Mouse (Mus musculus): Measurements from ENCODE around the gene Smim7. TPM values are rescaled to one million over a fixed set of nuclear protein-coding genes. Genes with fewer than 3 reads are reported as not detected.

Gene Smim7
- total RNA-seq (2021), result 10 to 100 TPM; 80.0 to 81.2 TPM
- long read RNA-seq, experiment 1, transcript Smim7-201 (4 exons, 642 nt), result minor isoform, 8 of 97 reads
- long read RNA-seq, experiment 1, transcript Smim7-203 (5 exons, 2,892 nt), result major isoform, 82 of 97 reads
- long read RNA-seq, experiment 1, partial matches to known transcripts, result 3 of 97 reads
- long read RNA-seq, experiment 1, other reads (novel, unspliced or antisense), result 4 of 97 reads
- long read RNA-seq, experiment 2, transcript Smim7-203 (5 exons, 2,892 nt), result major isoform, 86 of 97 reads
- long read RNA-seq, experiment 2, transcript Smim7-201 (4 exons, 642 nt), result minor isoform, 6 of 97 reads
- long read RNA-seq, experiment 2, partial matches to known transcripts, result 3 of 97 reads
- long read RNA-seq, experiment 2, other reads (novel, unspliced or antisense), result 2 of 97 reads

DNA sequence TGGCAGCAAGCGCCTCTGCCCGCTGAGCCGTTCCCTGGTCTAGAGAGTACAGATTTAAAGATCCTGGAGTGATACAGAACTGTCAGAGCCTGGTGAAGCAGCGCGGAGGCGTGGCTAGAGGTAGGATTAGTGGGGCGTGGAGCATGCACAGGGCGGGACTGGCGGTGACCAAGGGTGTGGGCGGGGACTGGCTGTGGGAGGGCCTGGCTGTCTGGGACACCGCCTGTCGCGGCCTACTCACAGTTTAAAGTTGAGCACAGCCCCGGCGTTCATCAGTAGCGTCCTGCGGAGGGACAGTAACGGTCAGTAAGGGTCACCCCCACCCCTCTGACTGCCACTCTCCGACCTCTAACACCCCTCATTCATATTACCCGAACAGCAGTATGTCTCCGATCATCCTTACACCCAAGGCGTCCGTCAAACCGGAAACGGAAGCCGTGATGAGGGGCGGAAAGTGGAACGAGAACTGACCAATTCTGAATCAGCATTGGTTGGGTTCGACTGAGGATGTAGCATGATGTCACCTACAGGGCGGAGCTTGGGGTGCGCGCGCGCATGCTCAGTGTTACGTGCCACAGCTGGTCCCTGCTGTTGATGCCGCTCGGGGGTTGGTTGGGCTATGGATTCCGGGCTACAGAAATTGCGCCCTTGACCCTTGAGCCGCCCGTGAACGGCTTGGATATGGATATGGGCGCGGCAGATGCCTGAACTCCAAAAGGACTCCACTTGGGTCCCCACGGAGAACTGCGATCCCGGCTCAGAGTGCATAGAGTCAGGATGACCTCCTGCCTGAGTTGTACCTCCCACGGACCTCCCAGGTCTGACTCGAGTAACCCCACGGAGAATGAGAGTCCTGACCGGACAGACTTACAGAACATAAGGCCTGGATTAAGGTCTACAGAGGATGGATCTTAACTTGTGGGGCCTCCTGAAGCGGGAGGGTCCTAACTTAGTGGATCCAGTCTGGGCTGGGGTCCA, at the start of gene Smim7:
Gene Smim7, minus strand, starts transcription at position 456 of the 978 bp plus-strand sequence.
- peak; percentile 97 for DNase-seq
- intact Hi-C loops (cut with DNase I; ENCODE audit: low total_unique reads), result no loop called here

DNA sequence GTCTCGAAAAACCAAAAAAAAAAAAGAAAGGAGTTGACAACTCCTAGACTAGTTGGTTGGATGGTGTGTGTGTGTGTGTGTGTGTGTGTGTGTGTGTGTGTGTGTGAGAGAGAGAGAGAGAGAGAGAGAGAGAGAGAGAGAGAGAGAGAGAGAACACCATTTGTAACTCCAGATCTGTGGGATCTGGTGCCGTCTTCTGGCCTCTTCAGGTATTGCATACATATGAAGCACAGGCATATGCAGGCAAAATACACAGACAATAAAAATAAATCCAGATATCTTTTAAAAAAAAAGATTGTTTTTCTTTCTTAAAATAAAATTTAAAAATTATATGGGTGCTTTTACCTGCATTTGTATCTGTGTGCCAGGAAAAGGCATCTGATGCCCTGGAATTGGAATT, 19.3 kb upstream of the Smim7 start:
- intact Hi-C loops (cut with DNase I; ENCODE audit: low total_unique reads), result no loop called here
- no peak for DNase-seq

DNA sequence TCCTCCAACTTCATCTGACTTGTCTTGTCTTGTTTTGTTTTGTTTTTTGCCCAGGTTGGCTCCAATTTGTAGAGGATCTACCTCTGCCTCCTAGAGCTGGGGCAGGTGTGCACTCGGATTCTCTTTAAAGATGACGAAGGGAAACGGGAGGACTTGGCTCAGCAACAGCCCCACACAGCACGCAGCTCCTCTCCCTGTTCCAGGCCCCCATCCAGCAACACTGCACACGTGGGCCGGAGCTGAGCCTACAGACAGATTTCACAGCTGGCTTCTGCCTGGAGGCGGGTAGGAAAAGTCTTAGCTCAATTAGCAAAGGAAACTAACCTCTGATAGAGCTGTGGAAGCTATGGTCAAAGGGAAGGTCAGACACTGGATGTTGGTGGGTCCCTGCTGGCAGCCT, 18.4 kb upstream of the Smim7 start:
- intact Hi-C loops (cut with DNase I; ENCODE audit: low total_unique reads), result no loop called here
- peak; percentile 80 for DNase-seq

DNA sequence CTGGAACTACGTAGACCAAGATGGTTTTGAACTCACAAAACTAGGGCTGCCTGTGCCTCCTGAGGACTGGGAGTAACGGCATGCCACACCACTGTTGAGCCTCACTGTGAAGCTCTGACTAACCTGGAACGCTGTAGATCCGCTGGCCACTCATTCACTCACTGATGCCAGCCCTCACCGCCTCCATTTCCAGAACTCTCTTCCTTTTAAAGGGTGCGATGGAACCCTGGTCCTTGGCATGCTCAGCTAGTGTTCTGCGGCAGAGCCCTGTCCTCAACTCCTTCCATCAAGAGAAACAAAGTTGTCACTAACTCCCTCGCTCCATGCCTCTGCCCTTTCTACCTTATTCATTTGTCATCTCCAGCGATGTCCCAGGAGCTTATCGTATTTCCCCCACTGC, 18.0 kb upstream of the Smim7 start:
- DNase-seq, result no peak

DNA sequence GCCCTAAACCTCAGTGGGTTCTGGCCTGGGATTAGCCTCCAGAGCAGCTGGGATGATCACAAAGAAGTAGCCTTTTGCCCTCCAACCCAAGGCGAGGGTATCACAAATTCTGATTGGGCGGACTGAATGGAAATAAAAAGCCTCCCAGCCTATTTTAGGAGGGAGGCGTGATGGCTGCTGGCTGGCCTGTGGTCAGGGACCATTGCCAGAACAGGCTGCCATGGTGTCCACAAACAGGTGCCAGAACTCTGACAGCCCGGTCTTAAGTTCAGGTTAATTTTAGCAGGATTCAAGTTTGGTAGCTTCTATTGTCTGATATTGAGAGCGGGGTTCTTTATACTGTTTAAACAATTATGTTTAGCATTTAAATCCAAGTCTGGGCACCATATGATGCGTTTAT, 16.9 kb upstream of the Smim7 start:
- intact Hi-C loops (cut with DNase I; ENCODE audit: low total_unique reads), result no loop called here

More for the DNA sequence above, 18.0 kb upstream of the Smim7 start:
- intact Hi-C loops (cut with DNase I; ENCODE audit: low total_unique reads), result no loop called here

DNA sequence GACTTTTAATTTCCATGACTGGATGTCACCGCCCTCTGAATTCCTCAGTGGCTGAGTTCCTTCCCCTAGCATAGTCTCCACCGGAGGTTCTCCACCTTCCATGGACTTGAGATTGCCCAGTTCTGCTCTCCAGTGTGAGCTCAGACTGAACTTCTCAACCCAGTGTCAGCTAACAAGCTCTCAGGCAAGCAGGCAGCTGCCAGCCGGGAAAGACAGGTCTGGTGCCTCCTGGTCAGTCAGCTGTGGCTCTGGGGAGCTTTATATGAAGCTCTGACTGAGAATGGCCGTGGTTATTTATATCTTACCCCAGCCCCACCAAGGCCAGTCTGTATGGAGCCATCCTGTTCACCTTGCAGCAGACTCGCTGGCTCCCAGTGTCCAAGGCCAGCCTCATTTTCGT, 13.5 kb upstream of the Smim7 start:
- intact Hi-C loops (cut with DNase I; ENCODE audit: low total_unique reads), result no loop called here
- no peak for DNase-seq

More for the DNA sequence above, 16.9 kb upstream of the Smim7 start:
- DNase-seq, result peak; percentile 80

DNA sequence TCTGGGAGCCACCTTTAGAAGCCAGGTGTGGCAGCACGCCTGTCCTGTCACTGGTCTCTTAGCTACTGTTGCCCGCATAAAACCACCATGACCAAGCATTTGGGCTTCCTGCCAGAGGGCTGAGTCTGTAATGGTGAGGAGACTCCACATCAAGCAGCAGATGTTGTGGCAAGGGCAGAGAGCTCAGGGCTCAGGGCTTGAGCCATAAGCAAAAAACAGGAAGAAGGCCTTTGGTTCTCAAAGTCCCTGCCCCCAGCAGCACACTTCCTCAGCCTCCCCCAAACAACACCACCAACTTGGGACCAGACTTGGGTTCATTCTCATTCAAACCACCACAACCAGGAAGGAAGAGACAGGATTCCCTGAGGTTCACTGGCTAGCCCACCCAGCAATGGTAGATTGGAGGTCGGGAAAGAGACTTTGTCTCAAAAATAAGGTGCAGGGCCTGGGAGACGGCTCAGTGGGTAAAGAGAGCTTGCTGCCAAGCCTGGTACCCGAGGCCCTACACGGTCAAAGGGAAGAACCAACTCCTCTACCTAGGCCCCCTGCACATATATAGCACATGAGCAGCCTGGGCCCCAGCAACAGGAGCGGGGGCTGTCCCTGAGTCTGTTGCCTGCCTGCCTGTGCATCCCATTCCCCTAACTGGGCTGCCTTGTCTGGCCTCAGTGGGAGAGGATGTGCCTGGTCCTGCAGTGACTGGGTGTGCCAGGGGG, 12.3 kb upstream of the Smim7 start:
- intact Hi-C loops (cut with DNase I; ENCODE audit: low total_unique reads), result no loop called here
- DNase-seq, result peak; percentile 77

DNA sequence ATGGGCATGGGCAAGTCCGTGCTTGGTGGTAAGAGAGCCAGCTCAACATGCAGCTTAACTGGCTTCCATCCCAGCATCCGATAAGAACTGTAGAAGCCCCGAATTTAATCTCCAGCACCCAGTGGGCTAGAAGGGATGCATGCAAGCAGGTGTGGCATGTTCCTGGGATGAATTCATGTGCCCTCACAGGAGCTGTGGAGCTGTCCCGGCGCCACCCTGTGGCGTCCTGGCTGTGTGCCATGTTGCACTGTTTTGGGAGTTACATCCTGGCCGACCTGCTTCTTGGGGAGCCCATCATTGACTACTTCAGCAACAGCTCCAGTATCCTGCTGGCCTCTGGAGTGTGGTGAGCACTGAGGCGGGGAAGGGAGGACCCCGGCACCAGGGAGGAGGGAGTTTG, 8.5 kb upstream of the Smim7 start:
- DNase-seq, result peak; percentile 39
- intact Hi-C loops (cut with DNase I; ENCODE audit: low total_unique reads), result no loop called here

DNA sequence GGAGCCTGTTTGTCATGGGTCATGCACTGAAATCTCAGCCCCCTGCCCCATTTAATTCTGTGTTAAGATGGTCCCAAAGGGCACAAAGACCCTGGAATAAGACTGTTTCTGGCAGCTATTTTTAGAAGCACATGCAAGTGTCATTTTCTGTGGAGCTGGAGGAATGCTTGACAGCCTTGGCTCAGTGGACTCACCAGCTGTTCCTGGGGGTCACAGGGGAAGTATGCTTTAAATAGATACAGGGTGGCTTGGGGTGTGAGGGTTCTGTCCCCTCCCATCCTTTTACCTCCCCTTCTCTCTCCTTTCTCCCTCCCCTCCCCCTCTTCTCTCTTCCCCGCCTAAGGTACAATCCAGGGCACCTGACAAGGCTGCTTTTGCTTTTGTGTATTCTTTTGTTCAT, 7.1 kb upstream of the Smim7 start:
- DNase-seq, result peak; percentile 44
- intact Hi-C loops (cut with DNase I; ENCODE audit: low total_unique reads), result no loop called here

DNA sequence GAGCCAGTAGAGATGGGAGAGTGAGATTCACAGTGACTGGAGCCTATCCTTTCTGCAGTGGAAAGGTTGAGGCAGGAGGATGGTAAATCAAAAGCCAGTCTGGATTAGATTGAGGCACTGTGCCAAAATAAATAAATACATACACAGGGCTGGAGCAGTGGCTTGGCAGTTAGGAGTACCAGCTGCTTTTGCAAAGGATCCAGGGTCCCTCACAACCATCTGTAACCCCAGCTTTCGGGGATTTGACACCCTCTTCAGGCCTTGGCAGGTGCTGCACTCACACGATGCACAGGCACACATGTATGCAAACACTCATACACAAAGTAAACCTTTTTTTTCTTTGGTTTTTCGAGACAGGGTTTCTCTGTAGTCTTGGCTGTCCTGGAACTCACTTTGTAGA, 6.4 kb upstream of the Smim7 start:
- intact Hi-C loops (cut with DNase I; ENCODE audit: low total_unique reads), result no loop called here
- no peak for DNase-seq

DNA sequence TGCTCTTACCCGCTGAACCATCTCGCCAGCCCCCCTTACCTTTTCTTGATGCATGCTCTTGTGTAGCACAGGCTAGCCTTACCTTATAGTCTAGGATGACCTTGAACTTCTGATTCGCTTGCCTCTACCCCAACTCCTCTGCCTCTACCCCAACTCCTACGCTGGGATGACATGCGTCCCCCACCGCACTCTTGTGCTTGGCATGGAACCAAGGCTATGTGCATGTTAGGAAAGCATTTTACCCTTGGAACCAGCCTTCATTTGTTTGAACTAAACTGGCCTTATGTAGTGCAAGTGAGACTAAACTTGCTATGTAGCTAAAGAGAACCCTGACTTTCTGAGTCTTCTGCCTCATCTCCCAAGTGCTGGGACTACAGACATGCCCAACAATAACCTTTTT, 5.0 kb upstream of the Smim7 start:
- no peak for DNase-seq
- intact Hi-C loops (cut with DNase I; ENCODE audit: low total_unique reads), result no loop called here

DNA sequence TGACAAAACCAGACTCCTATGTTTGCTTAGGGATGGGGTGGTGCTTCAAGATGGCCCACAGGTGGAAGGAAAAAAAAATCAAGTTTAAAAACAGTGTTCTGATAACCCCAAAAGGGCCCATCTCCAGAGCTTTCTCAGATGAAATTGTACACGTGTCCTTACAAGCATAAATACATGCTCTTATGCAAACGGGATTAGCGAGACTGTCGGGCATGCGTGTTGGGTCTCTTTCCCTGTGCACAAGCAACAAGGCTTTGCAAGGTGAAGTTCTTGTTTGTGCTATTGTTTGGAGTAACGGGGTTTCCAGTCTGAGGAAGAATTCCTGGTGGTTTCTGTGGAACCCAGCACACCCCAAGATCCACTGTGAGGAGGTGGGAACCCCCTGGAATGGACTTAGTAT, 2.6 kb upstream of the Smim7 start:
- intact Hi-C loops (cut with DNase I; ENCODE audit: low total_unique reads), result no loop called here

DNA sequence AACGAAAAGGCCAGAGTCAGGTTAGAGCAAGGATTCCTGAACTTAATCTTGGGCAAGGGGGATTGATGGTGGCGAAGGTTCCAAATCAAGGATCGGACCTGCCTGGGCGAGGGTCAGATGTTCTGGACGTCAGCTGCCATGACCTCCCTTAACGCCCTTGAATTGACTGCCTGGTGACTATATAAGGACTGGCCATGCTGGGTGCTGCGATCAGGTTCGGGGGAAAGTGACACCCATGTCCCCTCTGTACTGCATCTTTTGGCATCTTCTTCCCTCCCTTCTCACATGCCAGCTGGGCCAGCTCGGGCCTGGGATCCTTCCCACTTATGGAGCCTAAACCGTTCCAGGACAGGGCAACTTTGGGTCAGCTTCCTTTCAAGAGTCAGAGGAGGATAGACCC, 1.6 kb upstream of the Smim7 start:
- peak; percentile 70 for DNase-seq
- intact Hi-C loops (cut with DNase I; ENCODE audit: low total_unique reads), result no loop called here

More for the DNA sequence above, 2.6 kb upstream of the Smim7 start:
- DNase-seq, result no peak

DNA sequence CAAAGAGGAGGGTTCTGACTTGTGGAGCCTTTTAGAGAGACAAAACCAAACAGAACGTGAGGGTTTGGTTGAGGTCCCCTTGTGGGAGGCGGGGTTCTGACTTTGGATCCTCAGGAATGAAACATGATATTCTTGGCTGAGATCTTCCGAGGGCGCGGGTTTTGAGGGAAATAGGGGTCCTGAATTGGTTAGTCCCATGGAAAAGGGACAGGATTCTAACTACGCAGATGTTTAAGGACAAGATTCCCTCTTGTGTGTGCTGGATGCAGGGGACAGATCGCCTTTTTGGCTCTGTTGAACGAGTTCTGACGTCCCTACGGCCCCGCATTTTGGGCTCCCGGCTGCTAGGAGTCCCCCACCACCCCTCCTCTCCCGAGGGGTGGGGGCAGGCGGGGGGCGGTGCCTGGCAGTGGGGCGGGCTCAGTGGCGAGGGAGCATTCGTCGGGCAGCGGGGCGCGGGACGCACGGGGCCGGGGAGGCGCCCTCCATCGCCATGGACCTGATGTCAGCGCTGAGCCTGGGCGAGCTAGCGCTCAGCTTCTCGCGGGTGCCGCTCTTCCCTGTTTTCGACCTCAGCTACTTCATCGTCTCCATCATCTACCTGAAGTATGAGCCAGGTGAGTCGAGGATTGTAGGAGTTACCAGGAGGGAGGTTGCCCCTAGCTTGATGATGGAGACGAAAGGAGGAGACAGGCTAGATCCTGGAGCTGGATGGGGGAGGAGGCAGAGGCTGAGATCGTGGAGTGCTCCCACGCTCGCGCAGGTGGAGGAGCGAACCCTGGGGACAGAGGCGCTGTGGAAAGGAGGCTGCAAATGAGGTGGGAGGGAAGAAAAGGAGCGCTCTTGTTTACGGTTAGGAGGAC, 954 bp upstream of the Smim7 start, which contains the start of gene Tmem38a:
Gene Tmem38a, plus strand, starts transcription at position 445 of the 863 bp plus-strand sequence.
- DNase-seq, result peak; percentile 90
- intact Hi-C loops (cut with DNase I; ENCODE audit: low total_unique reads), result no loop called here

DNA sequence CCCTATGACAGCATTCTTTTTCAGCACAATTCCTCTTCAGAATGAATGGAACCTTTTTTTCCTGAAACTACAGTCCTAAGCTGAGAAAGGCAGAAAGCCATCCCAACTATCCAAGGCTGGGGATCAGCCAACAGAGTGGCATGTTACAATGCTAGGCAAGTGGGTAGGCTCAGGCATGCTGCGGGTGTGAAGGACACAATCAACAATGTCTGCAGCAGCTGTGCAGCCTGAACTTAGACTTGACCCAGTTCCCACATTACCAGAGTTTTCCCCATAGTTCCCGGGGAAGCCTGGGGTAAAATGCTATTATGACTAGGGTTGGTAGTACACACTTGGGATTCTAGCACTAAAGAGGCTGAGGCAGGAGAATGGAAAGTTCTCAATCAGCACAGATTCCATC, 4.9 kb downstream of the Smim7 start:
- DNase-seq, result no peak
- intact Hi-C loops (cut with DNase I; ENCODE audit: low total_unique reads), result no loop called here

DNA sequence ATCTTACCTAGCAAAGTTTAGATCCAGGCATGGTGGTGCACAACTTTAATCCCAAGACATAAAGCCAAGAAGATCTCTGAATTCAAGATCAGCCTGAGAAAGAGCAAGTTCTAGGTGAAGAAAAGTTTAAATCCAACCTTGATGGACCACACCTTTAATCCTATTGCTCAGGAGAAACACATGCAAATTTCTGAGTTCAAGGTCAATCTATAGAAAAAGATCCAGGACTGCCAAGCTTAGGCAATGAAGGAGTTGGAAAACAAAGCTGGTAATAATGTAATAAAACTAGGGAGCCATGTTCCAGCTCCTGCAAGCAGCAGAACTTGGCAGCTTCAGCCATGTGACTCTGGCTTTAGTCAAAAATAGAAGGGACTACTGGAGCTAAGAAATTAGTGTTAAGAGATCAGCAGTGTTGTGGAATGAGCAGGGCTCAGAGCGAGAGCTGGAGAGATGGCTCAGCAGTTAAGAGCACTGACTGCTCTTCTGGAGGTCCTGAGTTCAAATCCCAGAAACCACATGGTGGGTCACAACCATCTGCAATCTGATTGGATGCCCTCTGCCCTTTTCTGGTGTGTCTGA, 9.7 kb downstream of the Smim7 start:
- intact Hi-C loops (cut with DNase I; ENCODE audit: low total_unique reads), result no loop called here
- DNase-seq, result no peak

DNA sequence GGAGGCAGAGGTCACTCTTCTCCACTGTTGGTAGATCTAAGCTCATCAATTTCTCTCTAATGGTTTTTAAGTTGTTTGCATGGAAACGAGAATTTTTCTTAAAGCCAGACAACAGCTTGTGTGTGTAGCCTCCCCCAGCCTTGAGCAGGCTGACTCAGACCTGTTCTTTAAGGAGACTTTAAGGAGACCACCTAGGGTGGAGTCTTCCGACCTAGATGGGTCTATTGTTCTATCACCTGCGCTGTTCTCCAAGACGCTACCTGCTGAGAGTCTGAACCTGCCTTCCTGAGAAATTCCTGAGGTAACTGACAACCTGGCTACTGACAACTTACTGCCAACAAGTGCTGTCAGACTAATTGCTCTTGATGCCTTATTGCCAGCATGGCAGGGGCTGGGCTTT, 15.1 kb downstream of the Smim7 start:
- no peak for DNase-seq
- intact Hi-C loops (cut with DNase I; ENCODE audit: low total_unique reads), result no loop called here

DNA sequence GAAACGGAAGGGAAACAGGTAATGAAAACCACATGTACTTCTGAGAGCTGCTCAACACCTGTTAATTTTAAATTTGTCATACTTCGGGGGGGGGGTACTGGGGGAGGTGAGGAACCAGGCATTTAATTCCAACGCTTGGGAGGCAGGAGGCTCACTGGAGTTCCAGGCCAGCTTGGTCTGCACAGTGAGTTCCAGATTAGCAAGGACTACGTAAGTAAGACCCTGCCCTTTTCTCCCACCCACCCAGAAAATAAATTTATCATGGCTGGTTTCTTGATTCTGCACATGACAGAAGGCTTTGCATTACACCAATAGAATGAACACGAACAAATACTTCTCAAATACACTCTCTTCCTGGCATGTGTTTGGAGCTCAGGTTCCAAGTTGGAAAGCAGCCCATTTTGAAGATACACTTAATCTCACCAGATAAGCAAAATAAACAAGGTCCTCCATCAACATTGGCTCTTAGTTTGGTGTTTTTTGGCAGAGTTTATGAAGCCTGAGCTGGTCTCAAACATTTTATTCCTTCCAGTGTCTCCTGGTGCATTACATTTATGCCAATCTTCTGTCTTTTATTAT, 21.5 kb downstream of the Smim7 start:
- DNase-seq, result no peak
- intact Hi-C loops (cut with DNase I; ENCODE audit: low total_unique reads), result loop anchor here (10.0 kb wide), 1 partner anchor 55 kb away; the partner anchor contains the start of gene Slc35e1

Data from gastrocnemius, postnatal 14 days (tissue).